Mouse (Mus musculus) embryonic facial prominence, embryonic 12.5 days (tissue): ENCODE data around the gene 1700037H04Rik. TPM values are rescaled to one million over a fixed set of nuclear protein-coding genes. Genes with fewer than 3 reads are reported as not detected.

Experiments
- ATAC-seq: fragments of 200-750 bp; cut with Nextera tagmentation; 2 replicates; pipeline ENCODE4 v1.8.0; 2017; ENCODE audit not compliant: insufficient number of reproducible peaks, insufficient read depth, low FRiP score, low TSS enrichment
- H3K27ac ChIP-seq: fragments of 300-500 bp; sonication (generic); 2 replicates; pipeline ENCODE4 v1.5.1; 2016; ENCODE audit warnings: mild to moderate bottlenecking
- H3K27me3 ChIP-seq: fragments of 300-500 bp; sonication (generic); 2 replicates; pipeline ENCODE4 v1.6.1; 2016; ENCODE audit warnings: mild to moderate bottlenecking, moderate library complexity
- H3K36me3 ChIP-seq: fragments of 300-500 bp; sonication (generic); 2 replicates; pipeline ENCODE4 v1.6.1; 2016; ENCODE audit warnings: mild to moderate bottlenecking
- H3K4me1 ChIP-seq: fragments of 300-500 bp; sonication (generic); 2 replicates; pipeline ENCODE4 v1.6.1; 2016
- H3K4me2 ChIP-seq: fragments of 300-500 bp; sonication (generic); replicated peaks from 2 replicates; pipeline ENCODE4 v1.6.1; 2016; ENCODE audit warnings: mild to moderate bottlenecking, moderate library complexity
- H3K4me3 ChIP-seq: fragments of 300-500 bp; sonication (generic); 2 replicates; pipeline ENCODE4 v1.5.1; 2016; ENCODE audit warnings: mild to moderate bottlenecking
- H3K9ac ChIP-seq: fragments of 300-500 bp; sonication (generic); 2 replicates; pipeline ENCODE4 v1.6.1; 2016; ENCODE audit warnings: mild to moderate bottlenecking, moderate library complexity
- H3K9me3 ChIP-seq: fragments of 300-500 bp; sonication (generic); 2 replicates; pipeline ENCODE4 v1.6.1; 2016; ENCODE audit warnings: mild to moderate bottlenecking, moderate library complexity
- WGBS: fragments of 180-500 bp; shearing (Covaris S2); methylation state at CpG from one replicate; pipeline ENCODE4 v1.1.7; 2016; 5-methylcytosine and 5-hydroxymethylcytosine counted together
- polyA plus RNA-seq: library from polyadenylated mRNA; unstranded; fragments of >200 nt; fragmentation: Nextera tagmentation; extraction: Ambion mirVana; gene quantifications from 2 replicates; pipeline ENCODE4 v1.2.1, GENCODE M21; 2016

The 1700037H04Rik gene
- polyA plus RNA-seq, 1 experiment from 2014 or later = 74.1 TPM

- ATAC-seq = no peak
- H3K9me3 ChIP-seq = no peaks in the 10 kb centered on the region
- WGBS = 67% methylated on average over 7 of the region's 7 CpGs
- no peak overlapping the region for H3K9ac ChIP-seq
- H3K4me2 ChIP-seq = no peak overlapping the region
- H3K27me3 ChIP-seq = no peaks in the 10 kb centered on the region
- H3K36me3 ChIP-seq = peaks cover 46% of the 10 kb centered on the region
- H3K27ac ChIP-seq = no peak overlapping the region
- peaks cover 35% of the 10 kb centered on the region for H3K4me1 ChIP-seq
- H3K4me3 ChIP-seq = no peak overlapping the region
Observed at GRCm38 (mm10) chr2:131191005-131191390, 31.1 kb upstream of the 1700037H04Rik start.

- Histone ChIP-seq H3K27me3 (0 out of 2 replicates have a peak, but pooled peaks cover 4% of the 10 kb centered on the region), H3K9ac (no peak overlapping the region), H3K9me3 (no peaks in the 10 kb centered on the region), H3K27ac (peak overlapping the region; percentile 69), H3K4me1 (peaks cover 35% of the 10 kb centered on the region), H3K4me3 (no peak overlapping the region), H3K4me2 (no peak overlapping the region; the same call in 1 of the 2 replicates), H3K36me3 (peaks cover 44% of the 10 kb centered on the region)
- 27% methylated on average over 10 of the region's 10 CpGs for WGBS
- ATAC-seq = peak; percentile 30; the same call in 1 of the 2 replicates
Observed at GRCm38 (mm10) chr2:131190344-131191004, 30.6 kb upstream of the 1700037H04Rik start.

- Histone ChIP-seq H3K36me3 (peaks cover 37% of the 10 kb centered on the region), H3K9me3 (no peaks in the 10 kb centered on the region), H3K4me1 (peaks cover 35% of the 10 kb centered on the region), H3K9ac (no peak overlapping the region), H3K4me3 (no peak overlapping the region), H3K27ac (peak overlapping the region; percentile 69), H3K27me3 (0 out of 2 replicates have a peak, but pooled peaks cover 4% of the 10 kb centered on the region), H3K4me2 (peak overlapping the region; percentile 3; the same call in 1 of the 2 replicates)
- 46% methylated on average over 5 of the region's 5 CpGs for WGBS
- no peak for ATAC-seq
Observed at GRCm38 (mm10) chr2:131189521-131190309, 29.8 kb upstream of the 1700037H04Rik start.

GRCm38 (mm10) chr2:131188311-131188710, 28.4 kb upstream of the 1700037H04Rik start:
- Histone ChIP-seq H3K27ac (no peak overlapping the region), H3K4me1 (peaks cover 35% of the 10 kb centered on the region)

GRCm38 (mm10) chr2:131187602-131187922, 27.7 kb upstream of the 1700037H04Rik start:
- Histone ChIP-seq H3K27me3 (0 out of 2 replicates have a peak, but pooled peaks cover 4% of the 10 kb centered on the region), H3K4me2 (peak overlapping the region; percentile 83), H3K9ac (peak overlapping the region; percentile 71; the same call in 1 of the 2 replicates), H3K36me3 (peaks cover 15% of the 10 kb centered on the region), H3K9me3 (no peaks in the 10 kb centered on the region), H3K4me1 (peaks cover 35% of the 10 kb centered on the region), H3K27ac (no peak overlapping the region), H3K4me3 (peak overlapping the region; percentile 63)
- no peak for ATAC-seq
- 20% methylated on average over 3 of the region's 3 CpGs for WGBS

More at GRCm38 (mm10) chr2:131188311-131188710, 28.4 kb upstream of the 1700037H04Rik start:
- H3K9ac ChIP-seq = no peak overlapping the region
- WGBS = 94% methylated on average over 5 of the region's 5 CpGs
- no peak for ATAC-seq
- peaks cover 23% of the 10 kb centered on the region for H3K36me3 ChIP-seq
- H3K27me3 ChIP-seq = 0 out of 2 replicates have a peak, but pooled peaks cover 4% of the 10 kb centered on the region
- H3K4me2 ChIP-seq = peak overlapping the region; percentile 83
- H3K9me3 ChIP-seq = no peaks in the 10 kb centered on the region
- no peak overlapping the region for H3K4me3 ChIP-seq

GRCm38 (mm10) chr2:131186771-131187601, 27.1 kb upstream of the 1700037H04Rik start, which contains the start of the genes Cdc25b and Spef1:
TSS of gene Cdc25b (plus strand) at chr2:131186949.
TSS of gene Spef1 (minus strand) at chr2:131187282.
- Histone ChIP-seq H3K36me3 (peaks cover 12% of the 10 kb centered on the region; the same call in 1 of the 2 replicates), H3K27me3 (0 out of 2 replicates have a peak, but pooled peaks cover 4% of the 10 kb centered on the region), H3K9ac (peak within 1 kb of the TSS; percentile 71), H3K4me1 (peaks cover 35% of the 10 kb centered on the region), H3K27ac (peak within 1 kb of the TSS; percentile 77), H3K9me3 (no peaks in the 10 kb centered on the region), H3K4me3 (peak within 1 kb of the TSS; percentile 63), H3K4me2 (peak within 1 kb of the TSS; percentile 83)
- under 1% methylated on average over 34 of the region's 43 CpGs for WGBS
- ATAC-seq = peak; percentile 85

- H3K4me2 ChIP-seq = peak overlapping the region; percentile 83
- H3K4me3 ChIP-seq = peak overlapping the region; percentile 63
- peak overlapping the region; percentile 12; the same call in 1 of the 2 replicates for H3K27ac ChIP-seq
- H3K9ac ChIP-seq = peak overlapping the region; percentile 71
- 2% methylated on average over 14 of the region's 14 CpGs for WGBS
- H3K9me3 ChIP-seq = no peaks in the 10 kb centered on the region
- H3K27me3 ChIP-seq = 0 out of 2 replicates have a peak, but pooled peaks cover 4% of the 10 kb centered on the region
- peaks cover 35% of the 10 kb centered on the region for H3K4me1 ChIP-seq
- H3K36me3 ChIP-seq = peaks cover 6% of the 10 kb centered on the region; the same call in 1 of the 2 replicates
- ATAC-seq = peak; percentile 37; the same call in 1 of the 2 replicates
Observed at GRCm38 (mm10) chr2:131186343-131186742, 26.5 kb upstream of the 1700037H04Rik start.

- H3K9ac ChIP-seq = peak within 1 kb of the TSS; percentile 88
- H3K4me3 ChIP-seq = peak within 1 kb of the TSS; percentile 79
- peak within 1 kb of the TSS; percentile 84 for H3K27ac ChIP-seq
- 4% methylated on average over 34 of the region's 57 CpGs for WGBS
- peak within 1 kb of the TSS; percentile 99 for H3K4me2 ChIP-seq
- no peaks in the 10 kb centered on the region for H3K9me3 ChIP-seq
- peaks cover 11% of the 10 kb centered on the region; the same call in 1 of the 2 replicates for H3K36me3 ChIP-seq
- ATAC-seq = peak; percentile 73; the same call in 1 of the 2 replicates
- H3K4me1 ChIP-seq = peaks cover 30% of the 10 kb centered on the region
- H3K27me3 ChIP-seq = no peaks in the 10 kb centered on the region
Observed at GRCm38 (mm10) chr2:131179990-131180587, 20.2 kb upstream of the 1700037H04Rik start, which contains the start of gene Cenpb. TSS of gene Cenpb (minus strand) at chr2:131180067.

GRCm38 (mm10) chr2:131179246-131179886, 19.5 kb upstream of the 1700037H04Rik start:
- 1% methylated on average over 67 of the region's 67 CpGs for WGBS
- Histone ChIP-seq H3K4me2 (peak overlapping the region; percentile 99), H3K9ac (peak overlapping the region; percentile 88), H3K36me3 (peaks cover 11% of the 10 kb centered on the region; the same call in 1 of the 2 replicates), H3K9me3 (no peaks in the 10 kb centered on the region), H3K27ac (peak overlapping the region; percentile 84), H3K4me1 (peaks cover 36% of the 10 kb centered on the region), H3K27me3 (no peaks in the 10 kb centered on the region), H3K4me3 (peak overlapping the region; percentile 79)
- peak; percentile 29; the same call in 1 of the 2 replicates for ATAC-seq

GRCm38 (mm10) chr2:131178828-131179245, 19.0 kb upstream of the 1700037H04Rik start:
- peaks cover 4% of the 10 kb centered on the region; the same call in 1 of the 2 replicates for H3K27me3 ChIP-seq
- 37% methylated on average over 26 of the region's 26 CpGs for WGBS
- H3K4me2 ChIP-seq = peak overlapping the region; percentile 99
- H3K4me3 ChIP-seq = peak overlapping the region; percentile 79
- peak overlapping the region; percentile 84 for H3K27ac ChIP-seq
- no peak for ATAC-seq
- H3K9me3 ChIP-seq = no peaks in the 10 kb centered on the region
- peaks cover 11% of the 10 kb centered on the region; the same call in 1 of the 2 replicates for H3K36me3 ChIP-seq
- peak overlapping the region; percentile 88 for H3K9ac ChIP-seq
- H3K4me1 ChIP-seq = peaks cover 41% of the 10 kb centered on the region
